Mouse (Mus musculus) stomach, postnatal 0 days (tissue): Measurements from ENCODE around the gene Car9. TPM values are rescaled to one million over a fixed set of nuclear protein-coding genes. Genes with fewer than 3 reads are reported as not detected.

Experiments
- ATAC-seq: fragments of 200-750 bp; cut with Nextera tagmentation; 2 replicates; pipeline ENCODE4 v1.8.0; 2017; ENCODE audit not compliant: low FRiP score, low TSS enrichment
- DNase-seq: peaks from one replicate; pipeline ENCODE4 v3.0.0-alpha.2; 2016; ENCODE audit warnings: low spot score
- H3K27ac ChIP-seq: fragments of 300-500 bp; sonication (generic); replicated peaks from 2 replicates; pipeline ENCODE4 v1.5.1; 2014; ENCODE audit warnings: mild to moderate bottlenecking, control low read depth
- H3K27me3 ChIP-seq: fragments of 300-500 bp; sonication (generic); 2 replicates; pipeline ENCODE4 v1.6.1; 2014; ENCODE audit warnings: low read length; ENCODE audit not compliant: control insufficient read depth, insufficient read depth
- H3K36me3 ChIP-seq: fragments of 300-500 bp; sonication (generic); 2 replicates; pipeline ENCODE4 v1.6.1; 2014; ENCODE audit warnings: low read length, mixed read lengths; ENCODE audit not compliant: control insufficient read depth, insufficient read depth
- H3K4me1 ChIP-seq: fragments of 300-500 bp; sonication (generic); replicated peaks from 2 replicates; pipeline ENCODE4 v1.6.1; 2014; ENCODE audit warnings: antibody characterized with exemption; ENCODE audit not compliant: control insufficient read depth, insufficient read depth
- H3K4me2 ChIP-seq: fragments of 300-500 bp; sonication (generic); replicated peaks from 2 replicates; pipeline ENCODE4 v1.6.1; 2014; ENCODE audit warnings: low read depth, mild to moderate bottlenecking, control low read depth, moderate library complexity
- H3K4me3 ChIP-seq: fragments of 300-500 bp; sonication (generic); 2 replicates; pipeline ENCODE4 v1.5.1; 2014; ENCODE audit warnings: low read depth, low read length, control low read depth
- H3K9ac ChIP-seq: fragments of 300-500 bp; sonication (generic); 2 replicates; pipeline ENCODE4 v1.6.1; 2014; ENCODE audit warnings: mild to moderate bottlenecking, low read length, control low read depth, mixed read lengths
- H3K9me3 ChIP-seq: fragments of 300-500 bp; sonication (generic); 2 replicates; pipeline ENCODE4 v1.6.1; 2016; ENCODE audit warnings: low read length; ENCODE audit not compliant: control insufficient read depth
- CTCF ChIP-seq: IDR thresholded peaks from 2 replicates; pipeline ENCODE4 v1.5.1; 2016; ENCODE audit warnings: antibody characterized with exemption, low read depth, mild to moderate bottlenecking, moderate library complexity
- EP300 ChIP-seq: optimal IDR thresholded peaks from 2 replicates; pipeline ENCODE3; 2016; ENCODE audit warnings: antibody characterized with exemption
- WGBS: fragments of 180-500 bp; shearing (Covaris S2); extraction: QIAGEN DNeasy Blood & Tissue Kit; methylation state at CpG from one replicate; pipeline ENCODE4 v1.1.7; 2014; 5-methylcytosine and 5-hydroxymethylcytosine counted together
- polyA plus RNA-seq: library from polyadenylated mRNA; unstranded; fragments of >200 nt; fragmentation: Nextera tagmentation; extraction: Ambion mirVana; gene quantifications from 2 replicates; pipeline ENCODE4 v1.2.1, GENCODE M21; 2015

Car9 gene
- polyA plus RNA-seq, 1 experiment from 2014 or later = 3.1 TPM

DNA sequence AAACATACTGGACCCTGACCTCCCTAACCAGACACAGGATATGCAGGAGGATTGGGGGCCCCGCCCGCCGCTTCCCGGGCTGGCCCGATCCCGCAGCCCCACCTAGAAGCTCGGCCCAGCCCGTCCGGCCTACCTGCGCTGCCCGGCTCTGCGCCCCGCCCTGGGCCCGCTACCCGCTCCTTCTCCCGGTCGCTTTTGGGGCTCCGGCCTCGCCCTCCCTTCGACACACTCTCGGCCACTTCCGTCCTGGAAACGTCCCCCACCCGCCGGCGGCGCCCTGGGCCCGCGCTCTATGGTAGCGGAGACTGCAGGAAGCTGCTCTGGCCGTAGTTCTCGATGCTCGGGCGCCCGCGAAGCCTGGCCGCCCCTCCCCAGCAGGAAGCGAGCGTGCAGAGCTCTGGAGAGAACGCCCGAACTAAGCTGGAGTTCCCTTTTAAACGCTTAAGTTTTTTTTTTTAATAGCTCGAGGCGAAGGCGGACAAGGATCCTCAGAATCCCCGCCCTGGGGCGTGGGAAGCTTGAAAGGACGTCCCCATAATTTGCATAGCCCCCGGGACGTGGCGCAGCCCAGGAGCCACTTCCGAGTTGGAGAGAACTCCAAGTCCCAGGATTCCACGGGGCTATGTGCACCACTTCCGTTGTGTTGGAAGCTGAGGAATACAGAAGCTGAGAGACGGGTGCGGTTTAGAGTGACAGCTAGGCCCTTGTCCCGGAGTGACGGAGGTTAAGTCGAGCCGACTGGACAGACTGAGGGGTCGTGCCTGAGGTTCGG, 55.4 kb downstream of the Car9 start, which contains the start of the genes Creb3 and Tln1:
Gene Creb3 (plus strand): TSS at position 336 of the 772 bp plus-strand sequence.
Gene Tln1 (minus strand): TSS at position 695 of the 772 bp plus-strand sequence.
- Histone ChIP-seq H3K4me3 (peak within 1 kb of the TSS; percentile 88), H3K9ac (peak within 1 kb of the TSS; percentile 96), H3K9me3 (no peaks in the 10 kb centered on the region), H3K27me3 (no peaks in the 10 kb centered on the region), H3K27ac (peak within 1 kb of the TSS; percentile 100), H3K36me3 (peaks cover 11% of the 10 kb centered on the region), H3K4me1 (peaks cover 21% of the 10 kb centered on the region), H3K4me2 (peak within 1 kb of the TSS; percentile 60)
- under 1% methylated on average over 59 of the region's 62 CpGs for WGBS
- TF ChIP-seq EP300 (no peak), CTCF (peak; percentile 28)
- ATAC-seq (peak; percentile 92), DNase-seq (peak; percentile 96)

- ATAC-seq (0 out of 2 replicates have a peak, but pooled peaks have one; percentile 1), DNase-seq (peak; percentile 42)
- Histone ChIP-seq H3K4me3 (peak overlapping the region; percentile 88), H3K9ac (peak overlapping the region; percentile 96), H3K36me3 (peaks cover 17% of the 10 kb centered on the region), H3K4me1 (peaks cover 20% of the 10 kb centered on the region), H3K4me2 (peak overlapping the region; percentile 60), H3K27me3 (no peaks in the 10 kb centered on the region), H3K9me3 (no peaks in the 10 kb centered on the region), H3K27ac (peak overlapping the region; percentile 100)
- TF ChIP-seq EP300 = no peak
- TF ChIP-seq CTCF = no peak
- WGBS = 6% methylated on average over 22 of the region's 22 CpGs
These were observed 56.2 kb downstream of the Car9 start for GRCm38 (mm10) chr4:43562769-43563600.

Other genes with a start within 250 kb of the Car9 start
- gene Atp8b5, start 239.8 kb upstream of the Car9 start, polyA plus RNA-seq = 0.23 and 0.41 TPM in 2 replicates
- gene Rusc2, start 125.0 kb upstream of the Car9 start, polyA plus RNA-seq = 10.7 and 11.5 TPM in 2 replicates
- 0.12 and 0.27 TPM in 2 replicates for gene Fam166b, start 77.8 kb upstream of the Car9 start, polyA plus RNA-seq
- gene Tesk1, start 65.0 kb upstream of the Car9 start, polyA plus RNA-seq = 4.7 TPM in 2 replicates
- gene Cd72, start 52.3 kb upstream of the Car9 start, polyA plus RNA-seq = 2.8 and 3.2 TPM in 2 replicates
- not detected in 2 replicates for gene Sit1, start 23.2 kb upstream of the Car9 start, polyA plus RNA-seq
- 118 and 120 TPM in 2 replicates for gene Ccdc107, start 14.1 kb upstream of the Car9 start, polyA plus RNA-seq
- gene Arhgef39, start 7.3 kb upstream of the Car9 start, polyA plus RNA-seq = 10.7 and 11.8 TPM in 2 replicates
- gene Tpm2, start 16.8 kb downstream of the Car9 start, polyA plus RNA-seq = 2,018 and 2,237 TPM in 2 replicates
- gene Creb3, start 55.4 kb downstream of the Car9 start, polyA plus RNA-seq = 85.6 and 89.2 TPM in 2 replicates
- gene Tln1, start 55.7 kb downstream of the Car9 start, polyA plus RNA-seq = 42.7 and 60.3 TPM in 2 replicates
- gene Rgp1, start 71.7 kb downstream of the Car9 start, polyA plus RNA-seq = 11.7 and 13.0 TPM in 2 replicates
- gene Gba2, start 71.9 kb downstream of the Car9 start, polyA plus RNA-seq = 25.0 and 26.1 TPM in 2 replicates
- 0.25 and 0.34 TPM in 2 replicates for gene Msmp, start 77.5 kb downstream of the Car9 start, polyA plus RNA-seq
- gene Npr2, start 125.0 kb downstream of the Car9 start, polyA plus RNA-seq = 4.8 and 6.7 TPM in 2 replicates
- gene Spag8, start 146.6 kb downstream of the Car9 start, polyA plus RNA-seq = 0.23 and 0.38 TPM in 2 replicates
- 150 and 152 TPM in 2 replicates for gene Hint2, start 149.5 kb downstream of the Car9 start, polyA plus RNA-seq
- 2.0 and 2.4 TPM in 2 replicates for gene Tmem8b, start 162.0 kb downstream of the Car9 start, polyA plus RNA-seq
- gene Fam221b, start 162.2 kb downstream of the Car9 start, polyA plus RNA-seq = 3.1 and 3.6 TPM in 2 replicates
- not detected in 2 replicates for gene Olfr70, start 193.8 kb downstream of the Car9 start, polyA plus RNA-seq
- gene Olfr71, start 203.3 kb downstream of the Car9 start, polyA plus RNA-seq = not detected in 2 replicates
- 6.1 and 7.8 TPM in 2 replicates for gene Hrct1, start 220.2 kb downstream of the Car9 start, polyA plus RNA-seq
- 0.27 and 0.30 TPM in 2 replicates for gene Spaar, start 223.1 kb downstream of the Car9 start, polyA plus RNA-seq